Mouse (Mus musculus) layer of hippocampus, adult 8-10 months (tissue): ENCODE measurements around the gene Limd2. TPM values are rescaled to one million over a fixed set of nuclear protein-coding genes. Genes with fewer than 3 reads are reported as not detected.
"Not testable (repeated sequence)": the region's sequence is repeated elsewhere in the genome, so short reads cannot be mapped to it uniquely, and the experiment has no call there.

Experiments
- DNase-seq, 2 experiments: peaks; one replicate each; pipeline ENCODE4 v3.0.0; 2022; ENCODE audit warnings: low spot score in 2 of 2
- total RNA-seq, 4 experiments: library from RNA; stranded (reverse); gene quantifications; 2 replicates each; pipeline ENCODE4 v1.2.4; 2022

The Limd2 gene
- total RNA-seq, 4 experiments from 2014 or later, result 111 to 131 (median 122) TPM

DNA sequence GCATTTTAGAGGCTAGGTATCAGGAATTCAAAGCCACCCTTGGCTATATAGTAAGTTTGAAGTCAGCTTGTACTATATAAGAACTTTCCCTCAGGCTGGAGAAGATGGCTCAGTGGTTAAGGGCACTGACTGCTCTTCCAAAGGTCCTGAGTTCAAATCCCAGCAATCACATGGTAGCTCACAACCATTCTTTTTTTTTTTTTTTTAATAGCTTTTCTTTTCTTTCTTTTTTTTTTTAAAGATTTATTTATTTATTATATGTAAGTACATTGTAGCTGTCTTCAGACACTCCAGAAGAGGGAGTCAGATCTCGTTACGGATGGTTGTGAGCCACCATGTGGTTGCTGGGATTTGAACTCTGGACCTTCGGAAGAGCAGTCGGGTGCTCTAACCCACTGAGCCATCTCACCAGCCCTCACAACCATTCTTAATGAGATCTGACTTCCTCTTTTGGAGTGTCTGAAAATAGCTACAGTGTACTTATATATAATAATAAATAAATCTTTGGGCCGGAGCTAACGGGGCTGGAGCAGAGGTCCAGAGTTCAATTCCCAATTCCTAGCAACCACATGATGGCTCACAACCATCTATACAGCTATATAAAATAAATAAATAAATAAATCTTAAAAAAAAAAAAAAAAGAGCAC is 33.8 kb downstream of the Limd2 start:
- DNase-seq, result not testable (repeated sequence)

- no peak for DNase-seq
These were observed 34.8 kb downstream of the Limd2 start for GRCm38 (mm10) chr11:106125827-106126226.

GRCm38 (mm10) chr11:106124784-106125183 is 35.9 kb downstream of the Limd2 start:
- DNase-seq, result no peak

DNA sequence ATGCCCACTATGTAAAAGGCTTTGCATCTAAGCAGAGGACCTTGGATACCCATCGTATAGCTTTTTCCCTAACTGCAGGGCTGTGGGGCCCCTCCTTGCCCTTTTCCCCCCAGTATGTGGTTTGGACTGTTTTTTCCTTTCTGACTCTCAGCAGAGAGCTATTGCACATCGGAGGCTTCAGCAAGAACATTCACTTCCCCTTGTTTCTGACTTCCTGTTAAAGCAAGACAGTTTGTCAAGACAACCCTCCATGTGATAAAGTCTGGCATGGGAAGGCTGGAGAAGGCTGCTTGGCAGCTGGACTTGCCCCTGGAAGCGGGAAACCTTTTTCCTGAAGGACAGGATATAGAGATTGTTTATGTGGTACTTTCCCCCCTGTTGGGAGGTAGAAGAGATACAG is 37.9 kb downstream of the Limd2 start:
- DNase-seq, result no peak

- no peak for DNase-seq
These were observed 38.4 kb downstream of the Limd2 start for GRCm38 (mm10) chr11:106122221-106122620.

- no peak for DNase-seq
These were observed 49.0 kb downstream of the Limd2 start for GRCm38 (mm10) chr11:106111688-106112087.

Other genes starting within 250 kb of the Limd2 start
- gene Cyb561, start 207.5 kb downstream of the Limd2 start, total RNA-seq, result 10 to 100 TPM; 48.1 to 63.3 (median 58.7) TPM
- gene Ace, start 192.9 kb downstream of the Limd2 start, total RNA-seq, result 10 to 100 TPM in 3 of 4 experiments, 1 to 10 TPM in 1; 7.8 to 10.9 (median 10.6) TPM
- not detected for gene Ace3, start 166.2 kb downstream of the Limd2 start, total RNA-seq
- 1 to 10 TPM; 1.1 to 1.6 (median 1.3) TPM for gene Kcnh6, start 152.7 kb downstream of the Limd2 start, total RNA-seq
- 100 to 1,000 TPM; 121 to 133 (median 126) TPM for gene Dcaf7, start 124.0 kb downstream of the Limd2 start, total RNA-seq
- gene Taco1, start 94.8 kb downstream of the Limd2 start, total RNA-seq, result 10 to 100 TPM; 15.5 to 23.3 (median 18.7) TPM
- gene Map3k3, start 76.2 kb downstream of the Limd2 start, total RNA-seq, result 10 to 100 TPM; 30.2 to 37.4 (median 35.1) TPM
- gene Gm10840, start within 50 bp of the Limd2 start, total RNA-seq, result 1 to 10 TPM in 1 of 4 experiments, not detected in 3; 1.4 TPM
- gene Strada, start 41.3 kb upstream of the Limd2 start, total RNA-seq, result 10 to 100 TPM; 29.2 to 33.2 (median 31.0) TPM
- gene Ccdc47, start 55.5 kb upstream of the Limd2 start, total RNA-seq, result 10 to 100 TPM; 82.3 to 98.3 (median 92.6) TPM
- gene Ddx42, start 56.1 kb upstream of the Limd2 start, total RNA-seq, result 10 to 100 TPM; 65.3 to 71.1 (median 69.4) TPM
- gene Ftsj3, start 95.2 kb upstream of the Limd2 start, total RNA-seq, result 10 to 100 TPM; 28.9 to 33.3 (median 32.4) TPM
- 100 to 1,000 TPM; 164 to 180 (median 176) TPM for gene Psmc5, start 95.3 kb upstream of the Limd2 start, total RNA-seq
- gene Smarcd2, start 112.1 kb upstream of the Limd2 start, total RNA-seq, result 10 to 100 TPM; 29.1 to 34.7 (median 31.2) TPM
- gene Tcam1, start 115.8 kb upstream of the Limd2 start, total RNA-seq, result under 1 TPM in 2 of 4 experiments, not detected in 2; 0.16 to 0.20 TPM
- gene Gh, start 141.0 kb upstream of the Limd2 start, total RNA-seq, result 1 to 10 TPM in 1 of 4 experiments, under 1 TPM in 1, not detected in 2; 0.57 to 1.7 TPM
- under 1 TPM in 1 of 4 experiments, not detected in 3; 0.39 TPM for gene Cd79b, start 153.9 kb upstream of the Limd2 start, total RNA-seq
- gene Scn4a, start 192.4 kb upstream of the Limd2 start, total RNA-seq, result under 1 TPM in 2 of 4 experiments, not detected in 2; 0.07 TPM
- gene Prr29, start 204.6 kb upstream of the Limd2 start, total RNA-seq, result under 1 TPM in 1 of 4 experiments, not detected in 3; 0.41 TPM
- gene Icam2, start 227.2 kb upstream of the Limd2 start, total RNA-seq, result 1 to 10 TPM; 1.7 to 3.4 (median 2.4) TPM